Comparison of ENCODE assay signal across 23 mouse cellular contexts in genomic region chr15:8460871-8461270, GRCm38 (mm10). TPM values are rescaled to one million over a fixed set of nuclear protein-coding genes. Genes with fewer than 3 reads are reported as not detected.
"Had no signal": no experiment of that assay in that cellular context is flagged by ENCODE, and none has a peak within 500 bp of the region (broad histone marks: within the 10 kb centered on the region; RNA-seq: fewer than 3 reads in every experiment).

No protein-coding gene starts in this region.

- H3K9me3 ChIP-seq: neural tube, embryonic 15.5 days; stomach, embryonic 15.5 days had no signal

- H3K9ac ChIP-seq: neural tube, embryonic 15.5 days; stomach, embryonic 15.5 days had no signal

- H3K4me2 ChIP-seq: neural tube, embryonic 15.5 days; stomach, embryonic 15.5 days had no signal

- H3K4me1 ChIP-seq: neural tube, embryonic 15.5 days; stomach, embryonic 15.5 days had no signal

- H3K4me3 ChIP-seq: neural tube, embryonic 15.5 days; stomach, embryonic 15.5 days had no signal

- DNase-seq: retina, postnatal 1 day; right cerebral cortex, adult 18-20 months; right cerebral cortex, postnatal 14 days; right cerebral cortex, postnatal 25 days; right cerebral cortex, postnatal 4 days; spleen, adult 18-20 months; thymus, adult 18-20 months; thymus, adult 2 months; thymus, postnatal 14 days; thymus, postnatal 25 days; thymus, postnatal 36 days; thymus, postnatal 4 days had no signal

- H3K36me3 ChIP-seq: neural tube, embryonic 15.5 days; stomach, embryonic 15.5 days had no signal

- H3K27ac ChIP-seq: neural tube, embryonic 15.5 days; stomach, embryonic 15.5 days; stomach, postnatal 0 days had no signal

- H3K27me3 ChIP-seq: neural tube, embryonic 15.5 days; stomach, embryonic 15.5 days had no signal

RNA-seq across cellular contexts. Expression of gene Gm2310, which starts 58.9 kb away (rescaled TPM):
- total RNA-seq: neutrophil, adult 5-6 weeks had no signal
- polyA plus RNA-seq: neural tube, embryonic 14.5 days; neural tube, embryonic 15.5 days; small intestine, adult 2 months; spleen, adult 2 months; stomach, embryonic 14.5 days; stomach, embryonic 15.5 days; stomach, embryonic 16.5 days; stomach, postnatal 0 days; testis, adult 2 months; thymus, adult 2 months; urinary bladder, adult 2 months had no signal
